Comparison of ENCODE assay signal across 17 mouse cellular contexts in the genomic region with DNA sequence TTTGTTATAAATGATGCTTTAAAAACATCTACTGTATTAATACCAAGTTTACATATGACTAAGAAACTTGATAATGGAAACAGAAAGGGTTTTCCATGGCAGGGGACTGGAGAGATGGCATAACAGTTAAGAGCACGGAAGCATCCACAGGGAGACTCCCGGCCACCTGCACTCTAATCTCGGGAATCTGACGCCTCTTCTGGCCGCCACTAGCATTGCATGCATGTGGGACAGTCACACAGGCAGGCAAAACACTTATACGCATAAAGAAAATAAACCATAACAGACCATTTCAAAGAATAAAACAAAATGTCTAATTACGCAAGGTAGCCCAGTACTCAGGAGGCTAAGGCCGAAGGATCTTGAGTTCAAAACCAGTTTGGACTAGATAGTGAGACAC. TPM values are rescaled to one million over a fixed set of nuclear protein-coding genes. Genes with fewer than 3 reads are reported as not detected.
A peak's percentile ranks its signal among the peaks of the same experiment; 100 is the strongest.
DNase-seq lines count a peak whose midpoint lies in the region; ATAC-seq and TF ChIP-seq lines count a peak whose summit lies in the region.
"Had no signal": no experiment of that assay in that cellular context is flagged by ENCODE, and none has a peak within 500 bp of the region (broad histone marks: within the 10 kb centered on the region; RNA-seq: fewer than 3 reads in every experiment).

No protein-coding gene starts in this region.

- H3K36me3 ChIP-seq in intestine, postnatal 0 days (ENCODE audit: control insufficient read depth, insufficient read depth), result peaks cover 36% of the 10 kb centered on the region
- peaks cover 4% of the 10 kb centered on the region; the same call in 1 of the 2 replicates for H3K36me3 ChIP-seq in intestine, embryonic 16.5 days (ENCODE audit: control insufficient read depth, insufficient read depth, low read length)
- H3K36me3 ChIP-seq in lung, postnatal 0 days (ENCODE audit: insufficient read depth, low read length), result peaks cover 9% of the 10 kb centered on the region; the same call in 1 of the 2 replicates

- H3K9ac ChIP-seq in intestine, postnatal 0 days (ENCODE audit: low read depth, low read length), result no peak overlapping the region
- no peak overlapping the region for H3K9ac ChIP-seq in intestine, embryonic 16.5 days (ENCODE audit: low read depth, low read length)
- H3K9ac ChIP-seq in lung, postnatal 0 days (replicated peaks; ENCODE audit: low read depth), result no peak overlapping the region
- H3K9ac ChIP-seq: embryonic facial prominence, embryonic 13.5 days; liver, embryonic 15.5 days; midbrain, embryonic 12.5 days had no signal

- peak; percentile 31; the same call in 1 of the 2 replicates for TF ChIP-seq CTCF in intestine, postnatal 0 days (IDR thresholded peaks at IDR 0.05; ENCODE audit: low read depth)
- peak; percentile 33; the same call in 1 of the 2 replicates for TF ChIP-seq CTCF in lung, postnatal 0 days (IDR thresholded peaks at IDR 0.05)
- TF ChIP-seq CTCF in brain, embryonic 14.5 days (IDR thresholded peaks at IDR 0.05; ENCODE audit: borderline replicate concordance, extremely low read depth, insufficient read depth, insufficient read length), result peak; percentile 39; the same call in 1 of the 2 replicates

- no peak for TF ChIP-seq EP300 in lung, postnatal 0 days (IDR thresholded peaks at IDR 0.05)

- WGBS in intestine, postnatal 0 days, result 74% methylated on average over 8 of the region's 8 CpGs
- 76% methylated on average over 8 of the region's 8 CpGs for WGBS in intestine, embryonic 16.5 days
- WGBS in lung, postnatal 0 days, result 77% methylated on average over 8 of the region's 8 CpGs

- no peak overlapping the region for H3K4me2 ChIP-seq in intestine, postnatal 0 days (replicated peaks; ENCODE audit: low read depth)
- H3K4me2 ChIP-seq in intestine, embryonic 16.5 days (ENCODE audit: low read depth, low read length), result no peak overlapping the region
- H3K4me2 ChIP-seq in lung, postnatal 0 days (replicated peaks; ENCODE audit: low read depth, low read length), result no peak overlapping the region
- H3K4me2 ChIP-seq: embryonic facial prominence, embryonic 13.5 days; heart, embryonic 11.5 days; liver, embryonic 15.5 days; midbrain, embryonic 12.5 days had no signal

- no peaks in the 10 kb centered on the region for H3K9me3 ChIP-seq in intestine, postnatal 0 days (ENCODE audit: control insufficient read depth)
- no peaks in the 10 kb centered on the region for H3K9me3 ChIP-seq in intestine, embryonic 16.5 days (ENCODE audit: control insufficient read depth, low read length)
- no peaks in the 10 kb centered on the region for H3K9me3 ChIP-seq in lung, postnatal 0 days (ENCODE audit: low read length)
- H3K9me3 ChIP-seq: embryonic facial prominence, embryonic 13.5 days; liver, embryonic 15.5 days; midbrain, embryonic 12.5 days had no signal

- no peak for DNase-seq in lung, postnatal 0 days (ENCODE audit: low spot score)
- no peak for DNase-seq in lung, postnatal 25 days (ENCODE audit: low spot score)
- DNase-seq in brain, embryonic 14.5 days (ENCODE audit: low read depth), result no peak
- no peak for DNase-seq in heart, postnatal 14 days
- no peak for DNase-seq in natural killer cell, adult 2 months (ENCODE audit: low spot score in 2 of 2)
- DNase-seq: adrenal gland, adult 8-10 months; cerebellum, adult 11 months; cerebellum, postnatal 36 days; lung, postnatal 4 days; right cerebral cortex, postnatal 4 days had no signal

- no peak for ATAC-seq in intestine, postnatal 0 days
- no peak for ATAC-seq in intestine, embryonic 16.5 days
- no peak for ATAC-seq in lung, postnatal 0 days

- H3K27ac ChIP-seq in intestine, postnatal 0 days (ENCODE audit: low read depth, low read length), result no peak overlapping the region
- H3K27ac ChIP-seq in intestine, embryonic 16.5 days (ENCODE audit: low read length), result no peak overlapping the region
- H3K27ac ChIP-seq in lung, postnatal 0 days (ENCODE audit: low read length), result no peak overlapping the region
- H3K27ac ChIP-seq: embryonic facial prominence, embryonic 13.5 days; liver, embryonic 15.5 days; midbrain, embryonic 12.5 days had no signal

- intact Hi-C loops in heart, postnatal 14 days (cut with DNase I), result no loop called here

- no peak overlapping the region for H3K4me3 ChIP-seq in intestine, postnatal 0 days (ENCODE audit: low read depth, low read length)
- no peak overlapping the region for H3K4me3 ChIP-seq in intestine, embryonic 16.5 days (ENCODE audit: low read length)
- H3K4me3 ChIP-seq in lung, postnatal 0 days (ENCODE audit: low read depth, low read length), result no peak overlapping the region
- H3K4me3 ChIP-seq: embryonic facial prominence, embryonic 13.5 days; liver, embryonic 15.5 days; midbrain, embryonic 12.5 days; myocyte had no signal

- no peaks in the 10 kb centered on the region for H3K4me1 ChIP-seq in intestine, postnatal 0 days (replicated peaks; ENCODE audit: control insufficient read depth, insufficient read depth, low read length)
- no peaks in the 10 kb centered on the region for H3K4me1 ChIP-seq in intestine, embryonic 16.5 days (ENCODE audit: control insufficient read depth, insufficient read depth, low read length)
- no peaks in the 10 kb centered on the region for H3K4me1 ChIP-seq in lung, postnatal 0 days (ENCODE audit: insufficient read depth, low read depth, low read length)
- H3K4me1 ChIP-seq: embryonic facial prominence, embryonic 13.5 days; liver, embryonic 15.5 days; midbrain, embryonic 12.5 days had no signal

- H3K27me3 ChIP-seq in intestine, postnatal 0 days (replicated peaks; ENCODE audit: control insufficient read depth, insufficient read depth, low read length), result no peaks in the 10 kb centered on the region
- H3K27me3 ChIP-seq in intestine, embryonic 16.5 days (replicated peaks; ENCODE audit: control insufficient read depth, insufficient read depth, low read length), result no peaks in the 10 kb centered on the region
- no peaks in the 10 kb centered on the region for H3K27me3 ChIP-seq in lung, postnatal 0 days (replicated peaks; ENCODE audit: insufficient read depth, low read length)
- H3K27me3 ChIP-seq: embryonic facial prominence, embryonic 13.5 days; liver, embryonic 15.5 days; midbrain, embryonic 12.5 days had no signal

- TF ChIP-seq POLR2A in brain, embryonic 14.5 days (IDR thresholded peaks at IDR 0.05; ENCODE audit: borderline replicate concordance, extremely low read depth, insufficient read depth, insufficient read length, poor library complexity, severe bottlenecking), result no peak

RNA-seq across cellular contexts. Expression of a gene that starts 7.1 kb away (rescaled TPM):
- polyA plus RNA-seq in intestine, postnatal 0 days (2015; fragmentation: Nextera tagmentation; extraction: Ambion mirVana), result 3.9 and 4.5 TPM in 2 replicates
- polyA plus RNA-seq in intestine, embryonic 16.5 days (2015; fragmentation: Nextera tagmentation; extraction: Ambion mirVana), result 9.1 and 10.8 TPM in 2 replicates
- polyA plus RNA-seq in lung, postnatal 0 days (2015; fragmentation: Nextera tagmentation; extraction: Ambion mirVana), result 2.6 and 2.9 TPM in 2 replicates
- polyA plus RNA-seq in brain, embryonic 14.5 days (2012; rRNA removed), result 4.7 and 7.4 TPM in 2 replicates
- total RNA-seq in heart, postnatal 14 days (2021), result 1 to 10 TPM in 1 of 2 experiments, under 1 TPM in 1; 1.00 to 1.0 TPM

RNA-seq across cellular contexts. Expression of a gene that starts 7.2 kb away (rescaled TPM):
- 59.4 and 64.7 TPM in 2 replicates for polyA plus RNA-seq in intestine, postnatal 0 days (2015; fragmentation: Nextera tagmentation; extraction: Ambion mirVana)
- polyA plus RNA-seq in intestine, embryonic 16.5 days (2015; fragmentation: Nextera tagmentation; extraction: Ambion mirVana), result 117 and 122 TPM in 2 replicates
- polyA plus RNA-seq in lung, postnatal 0 days (2015; fragmentation: Nextera tagmentation; extraction: Ambion mirVana), result 72.9 and 79.2 TPM in 2 replicates
- polyA plus RNA-seq in brain, embryonic 14.5 days (2012; rRNA removed), result 128 and 138 TPM in 2 replicates
- total RNA-seq in heart, postnatal 14 days (2021), result 10 to 100 TPM; 30.3 to 32.3 TPM

RNA-seq across cellular contexts. Expression of a gene that starts 23.9 kb away (rescaled TPM):
- polyA plus RNA-seq in intestine, postnatal 0 days (2015; fragmentation: Nextera tagmentation; extraction: Ambion mirVana), result 956 and 957 TPM in 2 replicates
- polyA plus RNA-seq in intestine, embryonic 16.5 days (2015; fragmentation: Nextera tagmentation; extraction: Ambion mirVana), result 981 and 993 TPM in 2 replicates
- 344 and 362 TPM in 2 replicates for polyA plus RNA-seq in lung, postnatal 0 days (2015; fragmentation: Nextera tagmentation; extraction: Ambion mirVana)
- polyA plus RNA-seq in brain, embryonic 14.5 days (2012; rRNA removed), result 127 and 146 TPM in 2 replicates
- 1,000 to 10,000 TPM; 1,455 to 1,530 TPM for total RNA-seq in heart, postnatal 14 days (2021)

RNA-seq across cellular contexts. Expression of a gene that starts 33.6 kb away (rescaled TPM):
- 20.0 and 25.0 TPM in 2 replicates for polyA plus RNA-seq in intestine, postnatal 0 days (2015; fragmentation: Nextera tagmentation; extraction: Ambion mirVana)
- polyA plus RNA-seq in intestine, embryonic 16.5 days (2015; fragmentation: Nextera tagmentation; extraction: Ambion mirVana), result 103 and 117 TPM in 2 replicates
- polyA plus RNA-seq in lung, postnatal 0 days (2015; fragmentation: Nextera tagmentation; extraction: Ambion mirVana), result 4.6 and 6.5 TPM in 2 replicates
- polyA plus RNA-seq in brain, embryonic 14.5 days (2012; rRNA removed), result 28.6 and 40.6 TPM in 2 replicates
- total RNA-seq in heart, postnatal 14 days (2021), result 1 to 10 TPM; 4.1 to 5.9 TPM

RNA-seq across cellular contexts. Expression of a gene that starts 58.6 kb away (rescaled TPM):
- polyA plus RNA-seq in intestine, postnatal 0 days (2015; fragmentation: Nextera tagmentation; extraction: Ambion mirVana), result 7.1 and 8.0 TPM in 2 replicates
- 19.4 and 20.7 TPM in 2 replicates for polyA plus RNA-seq in intestine, embryonic 16.5 days (2015; fragmentation: Nextera tagmentation; extraction: Ambion mirVana)
- polyA plus RNA-seq in lung, postnatal 0 days (2015; fragmentation: Nextera tagmentation; extraction: Ambion mirVana), result 5.2 and 6.0 TPM in 2 replicates
- 9.8 and 11.0 TPM in 2 replicates for polyA plus RNA-seq in brain, embryonic 14.5 days (2012; rRNA removed)
- total RNA-seq in heart, postnatal 14 days (2021), result 10 to 100 TPM; 10.0 to 12.6 TPM
